Mouse (Mus musculus): Measurements from ENCODE around the gene 1700047I17Rik2.
"Not testable (repeated sequence)": the region's sequence is repeated elsewhere in the genome, so short reads cannot be mapped to it uniquely, and the experiment has no call there.

Gene 1700047I17Rik2

DNA sequence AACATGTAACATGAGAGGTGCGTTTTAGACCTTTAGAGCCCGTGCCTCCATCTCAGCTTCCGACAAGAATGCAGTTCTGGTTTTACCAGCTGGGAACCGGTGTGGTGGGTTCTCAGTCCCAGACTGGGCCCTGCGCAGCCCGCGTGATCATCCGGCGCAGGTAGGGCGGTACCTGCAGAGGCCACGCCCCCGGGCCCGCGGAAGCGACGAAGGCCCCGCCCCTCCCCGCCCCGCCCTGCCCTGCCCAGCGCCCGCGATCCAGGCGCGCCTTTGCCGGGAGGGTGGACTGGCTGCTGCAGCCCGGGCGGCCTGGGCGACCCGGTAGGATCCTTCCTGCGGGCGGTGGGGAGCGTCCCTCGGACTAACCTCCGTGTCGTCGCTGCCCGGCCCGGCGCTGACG is at the start of gene 1700047I17Rik2:
1700047I17Rik2 (plus strand) TSS at position 287 of the 400 bp plus-strand sequence.
- DNase-seq (ENCODE audit: low read depth, low spot score), result not testable (repeated sequence)

DNA sequence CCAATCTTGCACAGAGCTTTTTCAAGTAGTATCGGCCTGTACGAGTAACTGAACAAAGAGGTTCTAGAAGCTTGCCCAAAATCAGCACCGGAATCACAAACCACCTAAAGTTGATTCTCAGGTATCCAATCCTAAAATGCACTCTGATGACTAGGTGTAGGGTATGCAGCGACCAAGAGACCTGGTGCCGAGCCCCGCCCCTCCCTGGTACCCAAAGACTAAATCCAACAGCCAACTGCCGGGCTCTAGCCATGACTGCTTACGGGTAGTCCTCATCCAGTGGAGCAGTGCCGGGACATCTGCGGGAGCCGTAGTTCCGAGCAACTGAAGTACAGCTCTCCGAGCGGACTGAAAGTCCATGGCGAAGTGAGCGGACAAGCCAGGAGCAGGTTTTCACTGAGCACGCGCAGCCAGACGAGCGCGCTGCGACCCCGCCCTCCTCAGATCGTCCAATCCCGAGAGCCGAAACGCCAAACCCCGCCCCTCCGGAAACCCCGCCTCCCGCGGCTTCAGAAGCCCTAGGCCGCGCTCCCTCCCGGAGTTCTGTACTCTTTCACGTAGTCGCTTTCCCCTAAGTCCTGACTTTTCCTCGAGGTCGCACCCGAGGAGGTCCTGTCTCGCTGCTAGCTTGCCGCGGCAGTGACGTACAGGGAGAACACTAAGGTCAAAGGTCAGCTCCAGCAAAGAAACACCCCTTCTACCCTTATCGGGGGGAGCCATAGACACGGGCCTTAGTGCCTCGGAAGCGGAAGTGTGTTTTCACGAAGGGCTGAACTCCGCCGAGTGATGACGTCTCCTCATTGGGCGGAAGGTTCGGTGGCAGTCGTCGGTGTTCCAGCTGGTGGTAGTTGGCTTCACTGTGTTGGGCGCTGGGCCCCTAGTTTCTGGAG is 44.6 kb upstream of the 1700047I17Rik2 start, which contains the start of gene Srp54b:
Srp54b (plus strand) TSS at position 546 of the 890 bp plus-strand sequence.
- not testable (repeated sequence) for DNase-seq (ENCODE audit: low read depth, low spot score)

- not testable (repeated sequence) for DNase-seq (ENCODE audit: low read depth, low spot score)
Observed at GRCm38 (mm10) chr12:55155449-55155783, 44.0 kb upstream of the 1700047I17Rik2 start.

GRCm38 (mm10) chr12:55167034-55167557 is 32.3 kb upstream of the 1700047I17Rik2 start:
- not testable (repeated sequence) for DNase-seq (ENCODE audit: low read depth, low spot score)

- not testable (repeated sequence) for DNase-seq (ENCODE audit: low read depth, low spot score)
Observed at GRCm38 (mm10) chr12:55187686-55188085, 11.7 kb upstream of the 1700047I17Rik2 start.

DNA sequence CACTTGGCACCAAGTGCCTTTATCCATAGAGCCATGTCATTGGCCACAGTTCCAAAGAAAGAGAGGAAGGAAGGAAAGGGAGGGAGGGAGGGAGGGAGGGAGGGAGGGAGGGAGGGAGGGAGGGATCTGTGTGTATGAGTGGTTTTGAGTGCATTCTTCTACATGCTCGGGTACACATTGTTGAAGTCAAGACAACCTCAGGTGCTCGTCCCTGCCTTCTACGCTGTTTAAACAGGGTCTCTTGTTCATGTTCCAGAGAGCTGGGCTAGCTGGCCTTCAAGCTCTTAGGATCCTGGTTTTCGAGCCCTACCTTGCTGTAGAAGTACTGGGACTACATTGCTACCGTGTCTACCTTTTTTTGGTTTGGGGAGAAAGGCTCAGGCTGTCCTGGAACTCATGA is 10.3 kb upstream of the 1700047I17Rik2 start:
- not testable (repeated sequence) for DNase-seq (ENCODE audit: low read depth, low spot score)

DNA sequence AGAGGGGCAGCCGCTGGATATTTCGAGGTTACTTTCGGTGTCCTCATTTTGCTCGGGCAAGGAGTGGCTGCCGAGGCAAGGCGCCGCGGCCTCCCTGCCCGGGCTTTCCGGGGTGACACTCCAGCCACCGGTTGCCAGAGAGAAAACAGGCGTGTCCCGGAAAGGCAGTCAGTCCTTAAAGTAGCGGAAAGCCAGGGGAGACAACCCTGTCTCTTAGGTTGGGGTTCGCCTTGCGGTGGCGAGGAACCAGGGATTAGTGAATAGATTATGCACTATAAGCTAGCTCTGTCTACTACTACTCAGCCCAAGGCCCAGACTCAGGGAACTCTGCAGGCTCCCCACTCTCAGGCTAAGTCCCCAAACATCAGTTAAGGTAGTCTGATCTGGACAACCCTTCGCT is 407 bp downstream of the 1700047I17Rik2 start:
- not testable (repeated sequence) for DNase-seq (ENCODE audit: low read depth, low spot score)

DNA sequence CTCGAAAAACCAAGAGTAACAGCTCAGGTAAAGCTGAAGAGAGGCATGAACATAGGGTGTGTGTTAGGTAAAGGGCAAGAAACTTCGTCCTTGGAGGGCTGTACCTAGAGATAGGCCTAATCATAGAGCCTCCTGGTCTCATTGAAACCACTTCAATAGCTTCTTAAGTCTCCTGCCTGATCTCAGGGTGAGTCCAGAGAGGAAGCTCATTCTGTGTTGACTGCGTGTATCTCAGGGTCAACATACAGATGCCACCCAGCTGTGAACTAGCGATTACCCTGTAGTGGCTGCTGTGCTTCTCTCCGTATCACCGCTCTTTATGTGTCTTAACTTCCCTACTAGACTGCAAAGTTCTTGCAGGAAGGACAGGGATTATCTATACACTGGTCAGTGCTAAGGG is 13.6 kb downstream of the 1700047I17Rik2 start:
- DNase-seq (ENCODE audit: low read depth, low spot score), result not testable (repeated sequence)

- DNase-seq (ENCODE audit: low read depth, low spot score), result not testable (repeated sequence)
Observed at GRCm38 (mm10) chr12:55229626-55230519, 30.5 kb downstream of the 1700047I17Rik2 start, which contains the start of gene Srp54c. Gene Srp54c (plus strand): TSS chr12:55230168.

- not testable (repeated sequence) for DNase-seq (ENCODE audit: low read depth, low spot score)
Observed at GRCm38 (mm10) chr12:55230520-55230861, 31.1 kb downstream of the 1700047I17Rik2 start.

DNA sequence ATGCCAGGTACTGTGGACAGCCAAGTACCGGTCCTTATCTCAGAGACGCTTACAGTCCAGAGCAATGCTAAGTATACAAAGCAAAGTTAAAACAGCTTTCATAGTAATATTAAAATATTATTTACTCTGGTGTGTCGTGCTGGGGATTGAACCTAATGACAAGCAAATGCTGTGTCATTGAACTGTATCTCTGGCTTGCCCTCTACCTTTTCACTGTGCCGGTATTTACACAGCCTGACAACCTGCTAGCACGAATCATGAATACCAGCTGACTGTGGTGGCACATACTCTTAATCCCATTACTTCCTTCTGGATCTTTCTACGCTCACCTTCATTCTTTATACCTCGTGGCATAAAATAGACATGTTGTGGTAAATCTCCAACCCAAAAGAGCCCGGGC is 42.9 kb downstream of the 1700047I17Rik2 start:
- DNase-seq (ENCODE audit: low read depth, low spot score), result not testable (repeated sequence)

DNA sequence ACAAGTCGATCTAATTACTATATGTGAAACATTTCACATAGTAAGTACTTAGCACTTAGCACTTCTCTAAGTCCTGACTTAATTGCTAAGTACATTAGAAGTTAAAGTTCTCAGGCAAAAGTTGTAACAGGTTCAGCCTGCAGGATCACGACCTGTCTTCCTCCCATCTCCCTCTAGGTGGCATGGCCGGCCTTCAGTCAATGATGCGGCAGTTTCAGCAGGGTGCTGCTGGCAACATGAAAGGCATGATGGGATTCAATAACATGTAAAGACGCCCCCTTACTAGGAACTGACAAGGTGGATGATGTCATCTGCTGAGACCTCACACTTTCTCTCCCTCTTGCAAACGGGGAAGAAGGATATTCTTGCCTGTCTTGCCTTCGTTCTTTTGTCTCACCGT is 62.6 kb downstream of the 1700047I17Rik2 start:
- DNase-seq (ENCODE audit: low read depth, low spot score), result not testable (repeated sequence)

DNA sequence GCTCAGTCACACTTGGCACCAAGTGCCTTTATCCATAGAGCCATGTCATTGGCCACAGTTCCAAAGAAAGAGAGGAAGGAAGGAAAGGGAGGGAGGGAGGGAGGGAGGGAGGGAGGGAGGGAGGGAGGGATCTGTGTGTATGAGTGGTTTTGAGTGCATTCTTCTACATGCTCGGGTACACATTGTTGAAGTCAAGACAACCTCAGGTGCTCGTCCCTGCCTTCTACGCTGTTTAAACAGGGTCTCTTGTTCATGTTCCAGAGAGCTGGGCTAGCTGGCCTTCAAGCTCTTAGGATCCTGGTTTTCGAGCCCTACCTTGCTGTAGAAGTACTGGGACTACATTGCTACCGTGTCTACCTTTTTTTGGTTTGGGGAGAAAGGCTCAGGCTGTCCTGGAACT is 64.0 kb downstream of the 1700047I17Rik2 start:
- DNase-seq (ENCODE audit: low read depth, low spot score), result not testable (repeated sequence)
